In genomic region chr19:32377701-32378325, GRCm38 (mm10) we compare ENCODE assay signal across 8 mouse cellular contexts. TPM values are rescaled to one million over a fixed set of nuclear protein-coding genes. Genes with fewer than 3 reads are reported as not detected.
A peak's percentile ranks its signal among the peaks of the same experiment; 100 is the strongest.
DNase-seq lines count a peak whose midpoint lies in the region; ATAC-seq and TF ChIP-seq lines count a peak whose summit lies in the region.

No protein-coding gene starts in this region.

- peaks cover 59% of the 10 kb centered on the region for H3K4me1 ChIP-seq in heart, embryonic 15.5 days (replicated peaks)
- peaks cover 6 to 23% of the 10 kb centered on the region in 2 experiments for H3K4me1 ChIP-seq in CH12.LX (ENCODE audit: control insufficient read depth in 1 of 2, insufficient read depth in 2 of 2)
- peaks cover 11% of the 10 kb centered on the region for H3K4me1 ChIP-seq in midbrain, embryonic 13.5 days (replicated peaks)

- no peak for TF ChIP-seq POLR2A in CH12.LX (IDR thresholded peaks at IDR 0.05; ENCODE audit: low read depth, low read length)

- H3K4me2 ChIP-seq in heart, embryonic 15.5 days, result no peak overlapping the region
- H3K4me2 ChIP-seq in CH12.LX (ENCODE audit: insufficient read depth, low read depth, poor library complexity, severe bottlenecking), result no peak overlapping the region
- H3K4me2 ChIP-seq in midbrain, embryonic 13.5 days (replicated peaks), result no peak overlapping the region

- ATAC-seq in heart, embryonic 15.5 days (replicated peaks; ENCODE audit: insufficient number of reproducible peaks, insufficient read depth, low FRiP score, low read depth), result peak; percentile 48; the same call in 1 of the 2 replicates
- ATAC-seq in midbrain, embryonic 13.5 days, result peak; percentile 69

- no peaks in the 10 kb centered on the region for H3K27me3 ChIP-seq in heart, embryonic 15.5 days
- H3K27me3 ChIP-seq in CH12.LX (replicated peaks), result no peaks in the 10 kb centered on the region
- H3K27me3 ChIP-seq in midbrain, embryonic 13.5 days, result no peaks in the 10 kb centered on the region

- H3K9ac ChIP-seq in heart, embryonic 15.5 days, result no peak overlapping the region
- H3K9ac ChIP-seq in CH12.LX (ENCODE audit: insufficient read depth, low read depth), result no peak overlapping the region
- no peak overlapping the region for H3K9ac ChIP-seq in midbrain, embryonic 13.5 days (replicated peaks)

- TF ChIP-seq EP300 in CH12.LX (IDR thresholded peaks at IDR 0.05; ENCODE audit: low read length), result no peak

- no peak for TF ChIP-seq RAD21 in CH12.LX (IDR thresholded peaks at IDR 0.05; ENCODE audit: low read depth, low read length)

- no peaks in the 10 kb centered on the region for H3K79me2 ChIP-seq in CH12.LX (replicated peaks; ENCODE audit: control insufficient read depth, extremely low read depth, insufficient read depth, poor library complexity, severe bottlenecking)

- 61% methylated on average over 7 of the region's 7 CpGs for whole genome bisulfite sequencing in heart, embryonic 15.5 days
- 66% methylated on average over 7 of the region's 7 CpGs for WGBS in midbrain, embryonic 13.5 days

- no peak overlapping the region for H3K4me3 ChIP-seq in heart, embryonic 15.5 days
- H3K4me3 ChIP-seq in CH12.LX (replicated peaks in 1 of 3; ENCODE audit: low read depth in 2 of 3, low read length in 2 of 3, poor library complexity in 1 of 3), result no peak overlapping the region
- H3K4me3 ChIP-seq in midbrain, embryonic 13.5 days (replicated peaks), result no peak overlapping the region

- no peaks in the 10 kb centered on the region for H3K9me3 ChIP-seq in heart, embryonic 15.5 days (replicated peaks)
- no peaks in the 10 kb centered on the region for H3K9me3 ChIP-seq in CH12.LX (replicated peaks; ENCODE audit: low read length)
- no peaks in the 10 kb centered on the region for H3K9me3 ChIP-seq in midbrain, embryonic 13.5 days

- no peak overlapping the region for H3K27ac ChIP-seq in heart, embryonic 15.5 days
- H3K27ac ChIP-seq in CH12.LX (ENCODE audit: insufficient read depth, low read depth), result no peak overlapping the region
- no peak overlapping the region for H3K27ac ChIP-seq in midbrain, embryonic 13.5 days

- dilution Hi-C loops in CH12.LX (cut with MboI; ENCODE audit: extremely low pct_ligation_motif_present, extremely low pct_unique_long_range_greater_than_20kb, low sequenced_read_pairs), result no loop called here

- in situ Hi-C loops in CH12.LX (cut with MboI; ENCODE audit: low pct_ligation_motif_present, low pct_unique_long_range_greater_than_20kb, low sequenced_read_pairs), result no loop called here

- no peak for DNase-seq in heart, adult 18-20 months
- peak; percentile 25 for DNase-seq in CH12.LX (ENCODE audit: extremely low read depth)
- peak; percentile 62 to 64 for DNase-seq in cerebellum, postnatal 10 days
- no peak for DNase-seq in left cerebral cortex, adult 8-10 months (ENCODE audit: low spot score in 2 of 2)
- DNase-seq in kidney, postnatal 10 days, result no peak
- DNase-seq in spleen, postnatal 4 days (ENCODE audit: low spot score in 2 of 2), result no peak

- H3K36me3 ChIP-seq in heart, embryonic 15.5 days, result no peaks in the 10 kb centered on the region
- H3K36me3 ChIP-seq in CH12.LX (replicated peaks in 1 of 2; ENCODE audit: control insufficient read depth in 1 of 2, insufficient read depth in 1 of 2, low read length in 1 of 2), result no peaks in the 10 kb centered on the region
- no peaks in the 10 kb centered on the region for H3K36me3 ChIP-seq in midbrain, embryonic 13.5 days

- TF ChIP-seq CTCF in CH12.LX (conservative IDR thresholded peaks at IDR 0.05 in 1 of 2, IDR thresholded peaks at IDR 0.05 in 1 of 2; ENCODE audit: low read depth in 2 of 2, low read length in 2 of 2), result no peak

TF ChIP-seq in CH12.LX, 34 proteins besides CTCF, POLR2A, EP300 and RAD21:
- TF ChIP-seq TBP (conservative IDR thresholded peaks at IDR 0.05; ENCODE audit: low read depth, low read length), result no peak
- TF ChIP-seq ZMIZ1 (IDR thresholded peaks at IDR 0.05; ENCODE audit: low read depth, low read length), result no peak
- TF ChIP-seq MXI1 (IDR thresholded peaks at IDR 0.05; ENCODE audit: low read depth, low read length), result no peak
- no peak for TF ChIP-seq ZC3H11A (IDR thresholded peaks at IDR 0.05; ENCODE audit: low read depth, low read length)
- no peak for TF ChIP-seq ZNF384 (IDR thresholded peaks at IDR 0.05; ENCODE audit: low read depth, low read length)
- no peak for TF ChIP-seq IRF4 (IDR thresholded peaks at IDR 0.05; ENCODE audit: low read depth, low read length)
- no peak for TF ChIP-seq ZKSCAN1 (IDR thresholded peaks at IDR 0.05; ENCODE audit: borderline replicate concordance, low read depth, low read length)
- no peak for TF ChIP-seq CHD2 (IDR thresholded peaks at IDR 0.05; ENCODE audit: low read length)
- no peak for TF ChIP-seq TCF12 (IDR thresholded peaks at IDR 0.05; ENCODE audit: low read depth, low read length)
- no peak for TF ChIP-seq UBTF (IDR thresholded peaks at IDR 0.05; ENCODE audit: low read depth, low read length)

RNA-seq across cellular contexts. Expression of gene Sgms1, which starts 11.7 kb away (rescaled TPM):
- polyA plus RNA-seq in heart, embryonic 15.5 days (2015; fragmentation: Nextera tagmentation; extraction: Ambion mirVana), result 36.7 and 40.3 TPM in 2 replicates
- total RNA-seq in heart, adult 18-20 months (2021), result 10 to 100 TPM; 55.3 to 63.9 TPM
- 1.4 and 2.3 TPM in 2 replicates for total RNA-seq in CH12.LX (2012; rRNA removed)
- total RNA-seq in CH12.LX (2014; rRNA removed), result 1.7 and 1.8 TPM in 2 replicates
- 1.8 and 2.6 TPM in 2 replicates for polyA plus RNA-seq in CH12.LX (2012; ENCODE audit: insufficient read length, low read depth)
- polyA plus RNA-seq in midbrain, embryonic 13.5 days (2015; fragmentation: Nextera tagmentation; extraction: Ambion mirVana), result 11.1 and 12.7 TPM in 2 replicates
- 10 to 100 TPM; 47.5 to 60.8 (median 52.4) TPM for total RNA-seq in left cerebral cortex, adult 8-10 months (2022)

Comparison
In these comparisons a context has a peak if more than half of its experiments do, and no peak if none do; other contexts are left out.
1. DNase-seq: peak in CH12.LX (single experiment) and cerebellum, postnatal 10 days (2 of 2); none in heart, adult 18-20 months (0 of 2), left cerebral cortex, adult 8-10 months (0 of 2), kidney, postnatal 10 days (single experiment) and spleen, postnatal 4 days (0 of 2).
2. RNA of gene Sgms1, which starts 11.7 kb away (total RNA-seq): 55.3 to 63.9 TPM in heart, adult 18-20 months and 47.5 to 60.8 TPM in left cerebral cortex, adult 8-10 months; 1.4 to 2.3 TPM in CH12.LX; every median in the first group is over 10 times any median in the second.